Mouse (Mus musculus): ENCODE results near the gene Hsp90b1. TPM values are rescaled to one million over a fixed set of nuclear protein-coding genes. Genes with fewer than 3 reads are reported as not detected.

The Hsp90b1 gene
- polyA plus RNA-seq (2015; fragmentation: Nextera tagmentation; extraction: Ambion mirVana) = 634 and 696 TPM in 2 replicates

DNA sequence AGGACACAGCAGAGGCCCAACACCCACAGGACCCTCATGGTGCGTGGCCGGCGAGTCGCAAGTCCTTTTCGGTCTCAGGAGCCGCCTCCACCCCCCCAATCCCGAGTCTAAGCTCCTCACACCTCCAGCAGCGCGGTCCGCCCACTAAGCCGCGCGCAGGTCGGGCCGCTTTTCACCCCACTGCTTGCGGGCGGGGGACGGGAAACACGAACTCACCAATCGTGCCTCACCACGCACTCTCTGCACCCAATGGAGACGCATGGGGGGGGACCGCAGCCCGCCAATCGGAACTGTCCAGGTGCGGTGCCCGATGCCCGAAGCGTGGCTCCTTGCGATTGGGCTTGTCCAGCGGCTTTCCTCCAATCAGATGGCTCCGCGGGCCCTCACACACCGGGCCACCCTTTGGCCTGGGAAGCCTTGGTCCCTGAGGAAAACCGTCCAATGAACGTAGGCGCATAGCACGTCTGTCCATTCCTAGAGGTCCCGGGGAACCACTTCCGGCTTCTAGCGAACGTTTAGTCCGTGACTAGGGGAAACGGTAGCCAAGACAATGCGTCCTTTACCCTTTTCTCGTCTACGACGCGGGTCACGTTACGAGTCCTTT is at the start of gene Hsp90b1, which contains the start of gene Ttc41:
Gene Hsp90b1, minus strand, starts transcription at position 192 of the 604 bp plus-strand sequence.
Gene Ttc41, plus strand, starts transcription at position 494 of the 604 bp plus-strand sequence.
- peak within 1 kb of the TSS; percentile 93 for H3K4me2 ChIP-seq (replicated peaks)
- no peaks in the 10 kb centered on the region for H3K9me3 ChIP-seq
- H3K9ac ChIP-seq = peak within 1 kb of the TSS; percentile 96
- peaks cover 42% of the 10 kb centered on the region for H3K4me1 ChIP-seq
- peak within 1 kb of the TSS; percentile 90 for H3K4me3 ChIP-seq
- no peaks in the 10 kb centered on the region for H3K27me3 ChIP-seq
- peak within 1 kb of the TSS; percentile 95 for H3K27ac ChIP-seq
- under 1% methylated on average over 51 of the region's 51 CpGs for WGBS
- peaks cover 34% of the 10 kb centered on the region for H3K36me3 ChIP-seq
- peak; percentile 98 for ATAC-seq (ENCODE audit: low FRiP score, low read depth)

DNA sequence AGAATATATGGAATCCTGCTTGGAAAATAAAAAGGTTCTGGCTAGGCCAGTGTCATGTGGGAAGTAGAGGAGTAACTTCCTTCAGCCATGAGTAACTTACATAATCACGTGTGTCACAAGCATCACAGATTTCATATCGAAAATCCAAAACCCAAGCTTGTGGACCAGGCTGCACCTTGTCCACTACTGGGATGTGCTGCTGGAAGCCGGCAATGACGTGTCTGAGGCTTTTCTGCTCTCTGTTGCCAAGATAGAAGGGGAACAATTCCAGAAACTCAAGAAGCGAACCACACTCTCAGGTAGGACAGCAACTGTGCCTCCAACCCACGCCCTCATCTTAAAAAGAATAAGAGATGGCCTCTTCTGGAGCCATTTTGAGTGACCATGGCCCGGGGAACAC is 39.0 kb upstream of the Hsp90b1 start:
- 85% methylated on average over 7 of the region's 7 CpGs for WGBS
- Histone ChIP-seq H3K4me3 (no peak overlapping the region), H3K9me3 (no peaks in the 10 kb centered on the region), H3K27ac (no peak overlapping the region), H3K4me2 (replicated peaks) (no peak overlapping the region), H3K4me1 (no peaks in the 10 kb centered on the region), H3K27me3 (no peaks in the 10 kb centered on the region), H3K9ac (no peak overlapping the region), H3K36me3 (no peaks in the 10 kb centered on the region)
- ATAC-seq (ENCODE audit: low FRiP score, low read depth) = no peak

DNA sequence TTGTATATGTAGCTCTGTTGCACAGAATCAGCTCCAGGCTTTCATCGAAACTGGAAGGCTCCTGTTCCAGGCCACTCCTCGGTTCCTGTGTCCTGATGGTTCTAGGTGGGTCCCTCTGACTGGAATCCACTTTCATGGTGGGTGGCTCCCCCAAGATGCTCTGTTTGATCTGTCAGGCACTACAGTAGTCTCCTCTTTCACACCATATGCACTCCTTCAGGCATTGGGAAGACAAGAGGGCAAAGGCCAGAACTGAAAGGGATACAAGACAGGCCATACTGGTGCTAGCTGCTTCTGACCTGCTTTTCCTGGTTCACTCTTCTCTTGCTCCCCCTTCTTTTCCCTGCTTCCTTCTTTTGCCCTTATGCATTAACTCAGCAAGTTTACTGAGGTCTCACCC is 37.6 kb upstream of the Hsp90b1 start:
- WGBS = 83% methylated on average over 2 of the region's 2 CpGs
- H3K36me3 ChIP-seq = no peaks in the 10 kb centered on the region
- H3K4me1 ChIP-seq = no peaks in the 10 kb centered on the region
- no peak overlapping the region for H3K27ac ChIP-seq
- ATAC-seq (ENCODE audit: low FRiP score, low read depth) = no peak
- H3K4me3 ChIP-seq = no peak overlapping the region
- no peak overlapping the region for H3K4me2 ChIP-seq (replicated peaks)
- no peaks in the 10 kb centered on the region for H3K9me3 ChIP-seq
- H3K27me3 ChIP-seq = no peaks in the 10 kb centered on the region
- no peak overlapping the region for H3K9ac ChIP-seq

DNA sequence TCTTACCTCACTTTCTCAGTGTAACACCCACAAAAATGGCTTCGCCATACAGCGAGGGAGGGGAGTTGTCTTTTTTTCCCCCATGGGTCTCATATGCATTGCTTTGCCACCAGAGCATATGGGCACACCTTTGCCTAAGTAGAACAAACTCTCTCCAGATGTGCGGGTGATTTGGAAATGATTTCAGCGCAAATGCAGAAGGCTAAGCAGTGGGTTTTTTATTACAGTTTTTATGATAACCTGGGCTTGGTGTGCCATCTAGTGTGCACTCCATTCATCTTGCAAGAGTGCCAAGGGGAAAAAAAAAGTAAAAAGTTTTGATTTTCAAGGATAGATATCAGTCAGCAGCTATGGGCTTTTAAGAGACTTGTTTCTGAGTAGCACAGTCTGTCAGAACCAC is 29.7 kb upstream of the Hsp90b1 start:
- no peak; the same call in 1 of the 2 replicates for ATAC-seq (ENCODE audit: low FRiP score, low read depth)
- H3K4me3 ChIP-seq = no peak overlapping the region
- peak overlapping the region; percentile 30; the same call in 1 of the 2 replicates for H3K4me2 ChIP-seq (replicated peaks)
- H3K27me3 ChIP-seq = no peaks in the 10 kb centered on the region
- no peaks in the 10 kb centered on the region for H3K36me3 ChIP-seq
- peaks cover 14% of the 10 kb centered on the region; the same call in 1 of the 2 replicates for H3K4me1 ChIP-seq
- no peaks in the 10 kb centered on the region for H3K9me3 ChIP-seq
- H3K27ac ChIP-seq = no peak overlapping the region
- 35% methylated on average over 4 of the region's 4 CpGs for WGBS
- H3K9ac ChIP-seq = no peak overlapping the region

DNA sequence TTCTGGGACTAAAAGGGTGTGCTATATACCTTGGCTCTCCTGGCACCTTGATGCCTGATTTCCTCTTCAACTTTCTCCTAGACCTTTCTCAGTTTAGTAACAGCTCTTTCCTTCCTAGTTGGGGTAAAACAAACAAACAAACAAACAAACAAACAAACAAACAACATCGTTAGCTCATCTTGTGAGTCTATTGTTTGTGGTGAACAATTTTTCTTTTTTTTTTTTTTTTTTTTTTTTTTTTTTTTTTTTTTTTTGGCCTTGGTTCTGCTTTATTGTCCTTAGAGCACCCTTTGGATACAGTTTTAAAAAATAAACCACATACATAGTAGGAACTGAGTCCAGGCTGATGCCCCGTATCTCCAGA is 26.2 kb upstream of the Hsp90b1 start:
- peaks cover 30% of the 10 kb centered on the region for H3K4me1 ChIP-seq
- no peak overlapping the region for H3K27ac ChIP-seq
- no peak overlapping the region for H3K4me3 ChIP-seq
- whole genome bisulfite sequencing = 57% methylated on average over 2 of the region's 2 CpGs
- no peaks in the 10 kb centered on the region for H3K27me3 ChIP-seq
- no peak overlapping the region for H3K4me2 ChIP-seq (replicated peaks)
- H3K9me3 ChIP-seq = no peaks in the 10 kb centered on the region
- H3K36me3 ChIP-seq = no peaks in the 10 kb centered on the region
- no peak for ATAC-seq (ENCODE audit: low FRiP score, low read depth)
- H3K9ac ChIP-seq = no peak overlapping the region

DNA sequence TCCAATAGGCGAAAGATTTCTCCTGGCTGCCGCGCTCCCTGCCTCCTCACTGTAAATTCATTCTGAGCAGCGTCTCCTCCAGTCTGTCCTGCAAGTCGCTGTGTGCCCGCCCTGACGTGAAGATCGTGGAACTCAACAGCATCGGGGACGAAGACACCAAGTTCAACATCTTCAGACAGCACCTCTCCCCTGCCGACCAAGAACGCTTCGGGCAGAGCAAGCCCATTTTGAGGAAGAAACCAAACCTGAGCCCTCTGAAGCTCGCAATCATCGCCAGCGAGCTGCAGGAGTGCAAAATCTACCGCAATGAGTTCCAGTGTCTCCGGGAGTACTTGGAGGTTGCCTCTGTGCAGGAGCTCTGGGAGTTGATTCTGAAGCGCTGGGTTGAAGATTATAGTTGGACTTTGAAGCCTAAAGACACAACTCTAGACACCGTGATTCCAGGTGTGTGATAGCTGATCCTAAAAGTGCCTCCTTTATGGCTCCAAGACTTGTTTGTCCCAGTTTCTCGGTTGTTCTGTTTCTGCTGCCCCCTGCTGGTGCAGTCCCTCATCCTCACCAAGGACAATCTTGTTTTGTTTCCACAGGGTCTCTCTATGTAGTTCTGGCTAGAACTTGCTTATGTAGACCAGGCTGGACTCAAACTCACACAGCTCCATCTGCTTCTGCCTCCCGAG is 25.7 kb upstream of the Hsp90b1 start:
- Histone ChIP-seq H3K4me3 (peak overlapping the region; percentile 52), H3K4me2 (replicated peaks) (peak overlapping the region; percentile 69), H3K9ac (peak overlapping the region; percentile 72), H3K27me3 (no peaks in the 10 kb centered on the region), H3K9me3 (no peaks in the 10 kb centered on the region), H3K36me3 (no peaks in the 10 kb centered on the region), H3K27ac (peak overlapping the region; percentile 33; the same call in 1 of the 2 replicates), H3K4me1 (peaks cover 30% of the 10 kb centered on the region)
- 8% methylated on average over 22 of the region's 22 CpGs for WGBS
- peak; percentile 55; the same call in 1 of the 2 replicates for ATAC-seq (ENCODE audit: low FRiP score, low read depth)

DNA sequence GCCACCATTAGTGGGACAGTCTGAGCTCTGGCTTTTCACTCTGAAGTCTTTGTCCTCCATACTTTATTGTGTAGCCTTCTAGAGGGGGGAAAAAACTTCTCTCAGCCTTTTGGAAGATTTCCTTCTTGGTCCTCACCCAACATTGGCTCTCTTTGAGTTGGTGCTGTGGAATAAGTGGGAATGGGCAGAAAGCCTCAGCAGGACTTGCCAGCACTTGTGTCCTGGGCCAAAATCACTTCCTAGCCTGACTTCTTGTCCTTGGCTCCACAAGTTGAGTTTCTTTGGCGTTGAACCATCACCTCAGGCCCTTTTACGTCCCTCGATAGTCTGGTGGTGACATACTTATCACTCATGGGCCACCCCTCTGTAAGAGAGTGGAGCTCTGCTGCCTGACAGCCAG is 22.9 kb upstream of the Hsp90b1 start:
- Histone ChIP-seq H3K9ac (no peak overlapping the region), H3K4me3 (no peak overlapping the region), H3K9me3 (no peaks in the 10 kb centered on the region), H3K27ac (peak overlapping the region; percentile 65; the same call in 1 of the 2 replicates), H3K36me3 (no peaks in the 10 kb centered on the region), H3K4me1 (peaks cover 16% of the 10 kb centered on the region), H3K4me2 (replicated peaks) (peak overlapping the region; percentile 69; the same call in 1 of the 2 replicates), H3K27me3 (no peaks in the 10 kb centered on the region)
- no peak for ATAC-seq (ENCODE audit: low FRiP score, low read depth)
- WGBS = 88% methylated on average over 3 of the region's 3 CpGs

DNA sequence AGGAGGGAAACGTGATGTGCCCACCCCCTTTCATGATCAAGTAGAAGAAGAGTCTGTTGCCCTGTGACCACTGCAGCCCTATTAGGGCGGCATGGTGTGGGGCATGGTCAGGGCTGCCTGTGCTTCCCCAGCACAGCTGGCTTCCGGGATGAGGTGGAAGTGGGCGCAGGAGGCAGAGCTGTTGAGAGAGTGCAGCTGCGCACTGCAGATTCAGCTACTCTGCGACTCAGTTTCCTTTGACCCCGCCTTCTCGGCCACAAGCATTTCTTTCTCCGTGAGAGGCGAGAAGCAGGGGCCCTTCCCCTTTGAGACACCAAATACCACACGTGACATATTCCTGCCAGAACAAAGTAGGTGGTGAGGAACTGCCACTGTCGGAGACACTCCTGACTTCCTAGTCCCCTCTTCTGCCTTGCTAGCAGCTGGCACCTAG is 22.3 kb upstream of the Hsp90b1 start:
- peak overlapping the region; percentile 69 for H3K4me2 ChIP-seq (replicated peaks)
- peak overlapping the region; percentile 58 for H3K9ac ChIP-seq
- H3K36me3 ChIP-seq = no peaks in the 10 kb centered on the region
- no peaks in the 10 kb centered on the region for H3K9me3 ChIP-seq
- H3K27me3 ChIP-seq = no peaks in the 10 kb centered on the region
- H3K4me3 ChIP-seq = peak overlapping the region; percentile 37
- H3K27ac ChIP-seq = peak overlapping the region; percentile 65; the same call in 1 of the 2 replicates
- WGBS = 3% methylated on average over 12 of the region's 12 CpGs
- ATAC-seq (ENCODE audit: low FRiP score, low read depth) = peak; percentile 71
- H3K4me1 ChIP-seq = peaks cover 16% of the 10 kb centered on the region

DNA sequence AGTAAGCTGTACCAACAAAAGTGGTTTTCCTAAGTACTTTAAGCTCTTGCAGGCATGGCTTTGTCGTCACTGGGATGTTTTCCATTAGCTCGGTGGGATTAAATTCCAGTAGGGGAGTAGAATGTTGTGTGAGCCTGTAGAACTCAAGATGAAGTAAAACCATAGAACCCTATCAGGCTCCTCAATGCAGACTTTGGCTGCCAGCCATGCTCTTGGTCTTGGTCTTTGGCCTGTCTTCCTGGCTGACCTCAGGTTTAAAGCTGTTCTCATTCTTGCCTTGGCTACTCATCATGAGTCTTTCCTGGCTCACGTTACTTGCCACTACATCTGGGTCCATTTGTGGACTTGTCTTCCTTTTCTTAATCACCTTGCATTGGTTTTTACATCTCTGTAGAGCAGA is 6.8 kb upstream of the Hsp90b1 start:
- Histone ChIP-seq H3K36me3 (no peaks in the 10 kb centered on the region), H3K9me3 (no peaks in the 10 kb centered on the region), H3K4me3 (no peak overlapping the region), H3K9ac (no peak overlapping the region), H3K4me2 (replicated peaks) (no peak overlapping the region), H3K4me1 (no peaks in the 10 kb centered on the region), H3K27ac (no peak overlapping the region), H3K27me3 (no peaks in the 10 kb centered on the region)
- WGBS = 57% methylated on average over 3 of the region's 3 CpGs
- no peak for ATAC-seq (ENCODE audit: low FRiP score, low read depth)

DNA sequence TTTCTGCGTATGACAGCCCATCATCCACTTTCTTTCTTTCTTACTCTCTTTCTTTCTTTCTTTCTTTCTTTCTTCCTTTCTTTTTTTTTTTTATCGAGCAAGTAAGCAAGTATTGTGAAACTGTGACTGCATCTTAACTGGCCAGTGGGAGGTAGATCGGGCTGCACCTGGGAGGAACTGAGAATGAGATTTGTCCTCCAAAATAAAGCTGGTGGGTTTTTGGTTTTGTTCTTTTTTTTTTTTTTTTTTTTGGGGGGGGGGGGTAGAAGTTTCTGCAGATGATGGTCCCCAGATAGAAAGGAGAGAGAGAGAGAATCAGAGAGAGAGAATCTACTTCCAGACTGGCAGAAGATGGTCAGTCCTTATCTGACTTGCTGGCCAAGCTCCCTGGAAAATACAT is 1.8 kb upstream of the Hsp90b1 start:
- Histone ChIP-seq H3K27me3 (no peaks in the 10 kb centered on the region), H3K36me3 (peaks cover 18% of the 10 kb centered on the region), H3K4me2 (replicated peaks) (peak overlapping the region; percentile 93; the same call in 1 of the 2 replicates), H3K4me3 (no peak overlapping the region), H3K9me3 (no peaks in the 10 kb centered on the region), H3K27ac (no peak overlapping the region), H3K4me1 (peaks cover 26% of the 10 kb centered on the region), H3K9ac (no peak overlapping the region)
- ATAC-seq (ENCODE audit: low FRiP score, low read depth) = no peak
- WGBS = 88% methylated on average over 3 of the region's 3 CpGs

DNA sequence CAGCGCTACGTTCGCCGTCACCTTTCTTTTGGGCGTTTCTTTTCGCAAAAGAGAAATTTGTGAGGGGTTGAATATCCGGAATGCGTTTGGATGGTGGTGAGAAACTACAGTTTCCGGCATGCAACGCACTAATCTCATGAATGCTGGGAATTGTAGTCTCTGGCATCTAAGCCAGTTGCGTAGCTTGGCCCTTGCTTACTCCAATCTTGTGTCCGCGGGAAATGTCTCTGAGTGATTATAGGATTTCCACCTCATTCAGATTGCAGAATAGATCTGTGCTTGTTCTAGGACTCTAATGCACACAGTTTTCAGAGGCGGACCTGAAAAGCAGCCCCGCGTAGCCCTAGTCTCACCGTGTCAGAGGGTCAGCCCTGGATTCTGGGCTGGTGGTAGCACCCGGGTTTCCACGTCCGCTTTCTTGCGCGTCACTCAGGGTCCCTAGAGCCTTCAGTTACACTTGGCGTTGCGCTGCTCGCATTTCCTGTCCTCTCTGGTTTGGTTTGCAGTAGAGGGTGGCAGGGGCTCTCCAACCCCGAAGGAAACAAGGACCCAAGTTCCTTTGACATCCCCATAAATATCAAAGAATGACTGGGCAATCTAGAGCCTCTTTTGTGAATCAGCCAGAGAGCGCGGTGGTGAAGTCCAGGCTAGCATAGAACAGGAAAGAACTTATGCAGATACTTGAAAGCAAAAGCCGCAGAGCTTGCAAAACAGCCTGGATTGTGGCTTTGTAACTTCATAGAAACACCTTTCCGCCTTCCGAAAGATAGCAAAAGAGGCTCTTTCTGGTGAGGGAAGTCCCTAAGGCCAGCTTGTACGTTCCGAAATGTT is 828 bp upstream of the Hsp90b1 start:
- H3K9me3 ChIP-seq = no peaks in the 10 kb centered on the region
- peak overlapping the region; percentile 72 for H3K9ac ChIP-seq
- H3K36me3 ChIP-seq = peaks cover 27% of the 10 kb centered on the region
- peak; percentile 91 for ATAC-seq (ENCODE audit: low FRiP score, low read depth)
- H3K4me3 ChIP-seq = peak overlapping the region; percentile 90
- 5% methylated on average over 33 of the region's 33 CpGs for WGBS
- peak overlapping the region; percentile 93 for H3K4me2 ChIP-seq (replicated peaks)
- H3K27ac ChIP-seq = peak overlapping the region; percentile 95
- no peaks in the 10 kb centered on the region for H3K27me3 ChIP-seq
- peaks cover 34% of the 10 kb centered on the region for H3K4me1 ChIP-seq
